Mouse (Mus musculus): Measurements from ENCODE around the gene Cxadr. TPM values are rescaled to one million over a fixed set of nuclear protein-coding genes. Genes with fewer than 3 reads are reported as not detected.
"Not testable (repeated sequence)": the region's sequence is repeated elsewhere in the genome, so short reads cannot be mapped to it uniquely, and the experiment has no call there.

Gene Cxadr
- polyA plus RNA-seq, 1 experiment from 2014 or later, result 53.7 TPM

DNA sequence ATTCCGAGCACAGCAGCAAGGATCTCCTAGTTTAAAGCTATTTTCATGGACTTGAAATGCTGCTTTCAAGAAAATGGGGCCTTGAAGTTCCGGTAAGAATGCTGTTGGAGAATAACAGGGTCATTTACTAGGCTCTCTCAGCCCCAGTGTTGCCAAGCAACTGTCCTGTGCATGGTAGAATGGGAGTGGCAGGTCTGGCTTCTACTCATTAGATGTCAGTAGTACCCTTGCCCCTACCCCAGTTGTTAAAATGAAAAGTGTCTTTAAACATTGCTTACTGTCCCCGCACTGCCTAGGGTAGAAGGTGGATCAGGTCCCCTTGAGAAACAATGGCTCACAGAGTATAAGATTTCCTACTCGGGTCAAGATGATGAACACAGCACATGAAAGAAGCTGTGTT lies 40.1 kb downstream of the Cxadr start:
- no peak for ATAC-seq
- H3K9ac ChIP-seq, result no peak overlapping the region
- no peak overlapping the region for H3K4me2 ChIP-seq (replicated peaks)
- no peaks in the 10 kb centered on the region for H3K27me3 ChIP-seq (replicated peaks)
- 0 out of 2 replicates have a peak, but pooled peaks cover 2% of the 10 kb centered on the region for H3K4me1 ChIP-seq (replicated peaks)
- no peak overlapping the region for H3K4me3 ChIP-seq (replicated peaks)
- 82% methylated on average over 4 of the region's 4 CpGs for WGBS
- H3K36me3 ChIP-seq, result no peaks in the 10 kb centered on the region
- no peaks in the 10 kb centered on the region for H3K9me3 ChIP-seq
- H3K27ac ChIP-seq, result no peak overlapping the region

DNA sequence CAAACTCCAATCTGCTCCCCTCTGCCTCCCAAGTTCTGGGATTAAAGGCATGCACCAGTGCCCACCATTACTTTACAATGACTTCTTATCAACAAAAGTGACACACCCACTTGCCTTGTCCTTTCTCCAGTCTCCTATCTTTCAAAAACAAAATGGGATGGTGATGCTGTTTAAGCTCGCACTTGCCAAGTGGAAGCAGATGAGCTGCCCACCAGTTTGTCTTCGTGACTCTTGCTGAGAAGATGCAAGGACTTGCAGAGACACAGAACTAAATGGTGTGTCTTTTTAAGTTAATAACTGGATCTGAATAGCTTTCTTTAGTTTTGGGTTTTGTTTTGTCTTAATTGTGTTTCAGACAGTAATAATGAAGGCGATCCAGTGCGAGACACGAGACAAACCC lies 41.5 kb downstream of the Cxadr start:
- H3K36me3 ChIP-seq, result no peaks in the 10 kb centered on the region
- H3K4me2 ChIP-seq (replicated peaks), result no peak overlapping the region
- no peak overlapping the region for H3K4me3 ChIP-seq (replicated peaks)
- no peak overlapping the region for H3K27ac ChIP-seq
- no peaks in the 10 kb centered on the region for H3K9me3 ChIP-seq
- H3K4me1 ChIP-seq (replicated peaks), result no peaks in the 10 kb centered on the region
- no peak for ATAC-seq
- 90% methylated on average over 5 of the region's 5 CpGs for WGBS
- no peaks in the 10 kb centered on the region for H3K27me3 ChIP-seq (replicated peaks)
- no peak overlapping the region for H3K9ac ChIP-seq

DNA sequence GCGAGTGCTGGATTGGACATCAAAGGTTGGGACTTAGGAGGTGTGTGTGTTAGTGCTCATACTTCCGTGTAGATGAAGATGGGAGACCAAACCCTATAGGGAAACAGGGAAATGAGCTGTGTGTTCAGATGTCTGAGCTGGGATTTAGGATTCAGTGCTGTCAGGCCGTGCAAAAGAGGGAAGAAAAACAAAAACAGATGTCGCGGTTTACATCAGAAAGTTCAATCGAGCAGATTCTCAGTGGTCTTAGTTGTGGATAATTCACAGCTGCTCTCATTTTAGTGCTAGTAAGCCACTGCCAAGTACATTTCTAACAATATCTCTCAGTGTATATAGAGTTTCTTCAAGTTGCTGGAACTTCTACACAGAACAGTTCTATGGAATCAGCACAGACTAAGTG lies 42.5 kb downstream of the Cxadr start:
- Histone ChIP-seq H3K36me3 (no peaks in the 10 kb centered on the region), H3K4me1 (replicated peaks) (no peaks in the 10 kb centered on the region), H3K9ac (no peak overlapping the region), H3K9me3 (no peaks in the 10 kb centered on the region), H3K4me3 (replicated peaks) (no peak overlapping the region), H3K27ac (peak overlapping the region; percentile 49; the same call in 1 of the 2 replicates), H3K27me3 (replicated peaks) (no peaks in the 10 kb centered on the region), H3K4me2 (replicated peaks) (no peak overlapping the region)
- WGBS, result 50% methylated on average over 6 of the region's 6 CpGs
- peak; percentile 48; the same call in 1 of the 2 replicates for ATAC-seq

GRCm38 (mm10) chr16:78346662-78347327 lies 45.5 kb downstream of the Cxadr start:
- Histone ChIP-seq H3K4me2 (replicated peaks) (no peak overlapping the region), H3K4me1 (replicated peaks) (no peaks in the 10 kb centered on the region), H3K36me3 (0 out of 2 replicates have a peak, but pooled peaks cover 3% of the 10 kb centered on the region), H3K9me3 (no peaks in the 10 kb centered on the region), H3K27me3 (replicated peaks) (no peaks in the 10 kb centered on the region), H3K9ac (no peak overlapping the region), H3K4me3 (replicated peaks) (no peak overlapping the region), H3K27ac (no peak overlapping the region)
- WGBS, result 78% methylated on average over 2 of the region's 2 CpGs
- ATAC-seq, result peak; percentile 34

DNA sequence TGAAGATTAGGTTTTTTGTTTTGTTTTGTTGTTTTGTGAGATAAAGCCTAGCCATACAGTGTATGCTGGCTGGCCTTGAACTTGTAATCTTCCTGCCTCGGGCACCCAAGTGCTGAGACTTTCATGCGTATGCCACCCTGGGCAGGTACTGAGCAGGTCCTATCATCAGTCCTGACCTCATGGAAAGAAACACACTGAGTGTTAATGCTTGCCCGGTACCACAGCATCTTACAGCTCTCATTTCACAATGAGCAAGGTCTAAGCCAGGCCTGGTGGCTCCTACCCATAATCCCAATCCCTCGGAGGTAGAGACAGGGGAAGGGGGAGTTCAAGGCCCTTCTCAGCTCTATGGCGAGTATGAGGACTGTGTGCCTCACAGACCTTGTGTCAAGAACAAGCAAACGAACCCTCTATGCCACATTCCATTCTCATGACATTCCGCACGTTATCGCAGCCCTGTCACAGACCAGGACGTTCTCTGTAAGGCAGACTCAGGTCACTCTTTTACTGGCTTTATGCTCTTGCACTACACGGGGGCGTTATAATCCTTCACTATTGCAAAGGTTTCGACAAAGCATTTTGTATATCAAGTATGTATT lies 46.1 kb downstream of the Cxadr start:
- Histone ChIP-seq H3K9me3 (no peaks in the 10 kb centered on the region), H3K4me3 (replicated peaks) (no peak overlapping the region), H3K27ac (no peak overlapping the region), H3K9ac (no peak overlapping the region), H3K27me3 (replicated peaks) (no peaks in the 10 kb centered on the region), H3K4me2 (replicated peaks) (no peak overlapping the region), H3K4me1 (replicated peaks) (no peaks in the 10 kb centered on the region), H3K36me3 (0 out of 2 replicates have a peak, but pooled peaks cover 3% of the 10 kb centered on the region)
- peak; percentile 66 for ATAC-seq
- WGBS, result 70% methylated on average over 13 of the region's 13 CpGs

DNA sequence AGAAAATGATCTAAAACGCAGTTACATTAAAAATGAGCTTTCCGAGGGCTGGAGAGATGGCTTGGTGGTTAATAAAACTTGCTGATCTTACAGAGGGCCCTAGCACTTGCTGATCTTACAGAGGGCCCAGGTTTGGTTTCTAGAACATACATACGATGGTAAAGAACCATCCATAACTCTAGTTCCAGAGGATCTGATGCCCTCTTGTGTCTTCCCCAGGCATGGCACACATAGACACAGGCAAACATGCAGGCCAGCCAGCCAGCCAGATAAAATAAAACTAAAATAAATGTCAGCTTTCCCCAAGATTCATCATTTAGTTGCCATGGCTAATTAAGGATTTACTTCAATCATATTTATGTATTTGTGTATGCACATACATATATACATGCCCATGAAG lies 56.5 kb downstream of the Cxadr start:
- no peak overlapping the region for H3K9ac ChIP-seq
- no peak for ATAC-seq
- no peaks in the 10 kb centered on the region for H3K27me3 ChIP-seq (replicated peaks)
- no peak overlapping the region for H3K4me2 ChIP-seq (replicated peaks)
- no peak overlapping the region for H3K27ac ChIP-seq
- no peak overlapping the region for H3K4me3 ChIP-seq (replicated peaks)
- no peaks in the 10 kb centered on the region for H3K36me3 ChIP-seq
- no peaks in the 10 kb centered on the region for H3K9me3 ChIP-seq
- no peaks in the 10 kb centered on the region for H3K4me1 ChIP-seq (replicated peaks)
- 93% methylated on average over 3 of the region's 3 CpGs for WGBS

DNA sequence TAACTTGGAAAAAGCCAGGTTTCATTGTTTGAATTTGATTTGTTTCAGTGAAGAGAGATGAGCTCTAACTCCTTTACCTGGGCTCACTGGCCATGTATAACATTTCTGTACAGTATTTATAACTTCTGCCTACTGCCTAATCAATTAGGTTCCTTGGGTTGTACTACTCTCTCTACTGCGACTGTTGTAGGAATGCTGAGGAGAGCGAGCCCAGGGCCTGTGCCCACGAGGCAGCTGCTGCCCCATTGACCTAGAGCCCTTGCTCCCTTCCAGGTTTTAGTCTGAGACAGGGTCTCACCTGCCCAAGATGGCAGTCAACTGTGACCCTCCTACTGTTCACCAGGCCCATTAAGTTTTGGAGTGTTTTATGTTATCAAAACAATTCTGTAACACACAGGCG lies 60.2 kb downstream of the Cxadr start:
- Histone ChIP-seq H3K4me1 (replicated peaks) (no peaks in the 10 kb centered on the region), H3K27me3 (replicated peaks) (no peaks in the 10 kb centered on the region), H3K4me2 (replicated peaks) (no peak overlapping the region), H3K4me3 (replicated peaks) (no peak overlapping the region), H3K27ac (no peak overlapping the region), H3K9ac (no peak overlapping the region), H3K9me3 (no peaks in the 10 kb centered on the region), H3K36me3 (peaks cover 5% of the 10 kb centered on the region; the same call in 1 of the 2 replicates)
- ATAC-seq, result no peak
- WGBS, result 88% methylated on average over 4 of the region's 4 CpGs

GRCm38 (mm10) chr16:78364554-78364953 lies 63.3 kb downstream of the Cxadr start:
- H3K36me3 ChIP-seq, ATAC-seq: not testable (repeated sequence)

GRCm38 (mm10) chr16:78371491-78372046 lies 70.3 kb downstream of the Cxadr start:
- H3K9me3 ChIP-seq, result no peaks in the 10 kb centered on the region
- H3K27me3 ChIP-seq (replicated peaks), result no peaks in the 10 kb centered on the region
- H3K4me2 ChIP-seq (replicated peaks), result no peak overlapping the region
- H3K9ac ChIP-seq, result no peak overlapping the region
- no peak overlapping the region for H3K4me3 ChIP-seq (replicated peaks)
- peaks cover 2% of the 10 kb centered on the region for H3K36me3 ChIP-seq
- no peaks in the 10 kb centered on the region for H3K4me1 ChIP-seq (replicated peaks)
- no peak for ATAC-seq
- no peak overlapping the region for H3K27ac ChIP-seq
- 64% methylated on average over 7 of the region's 7 CpGs for WGBS

More at GRCm38 (mm10) chr16:78364554-78364953, 63.3 kb downstream of the Cxadr start:
- not testable (repeated sequence) for H3K4me1 ChIP-seq (replicated peaks); H3K9me3 ChIP-seq; H3K4me3 ChIP-seq (replicated peaks); H3K4me2 ChIP-seq (replicated peaks); H3K27ac ChIP-seq; H3K9ac ChIP-seq; H3K27me3 ChIP-seq (replicated peaks)
- WGBS, result 96% methylated on average over 9 of the region's 9 CpGs

DNA sequence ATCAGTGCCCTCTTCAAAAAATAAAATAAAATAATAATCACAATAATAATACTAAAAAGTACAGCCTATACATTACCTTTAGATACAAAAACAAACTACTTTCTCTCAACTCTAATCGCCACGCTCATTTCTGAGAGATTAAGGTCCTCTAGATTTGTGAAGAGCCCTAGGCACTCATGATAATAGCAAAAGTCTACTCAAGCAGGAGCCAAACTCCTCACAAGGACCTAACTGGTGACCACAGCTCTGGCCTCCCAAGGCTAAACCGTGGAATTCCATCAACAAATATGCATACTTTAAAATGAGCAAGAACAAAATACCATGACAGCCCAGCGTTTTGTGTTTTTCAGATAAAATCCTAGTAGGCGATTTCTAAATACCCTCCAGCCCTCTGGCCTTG lies 71.5 kb downstream of the Cxadr start:
- Histone ChIP-seq H3K4me1 (replicated peaks) (no peaks in the 10 kb centered on the region), H3K9me3 (no peaks in the 10 kb centered on the region), H3K27ac (no peak overlapping the region), H3K36me3 (no peaks in the 10 kb centered on the region; the same call in none of the 2 replicates), H3K9ac (no peak overlapping the region), H3K4me2 (replicated peaks) (no peak overlapping the region), H3K4me3 (replicated peaks) (no peak overlapping the region), H3K27me3 (replicated peaks) (no peaks in the 10 kb centered on the region)
- ATAC-seq, result no peak
- WGBS, result 88% methylated on average over 5 of the region's 5 CpGs

DNA sequence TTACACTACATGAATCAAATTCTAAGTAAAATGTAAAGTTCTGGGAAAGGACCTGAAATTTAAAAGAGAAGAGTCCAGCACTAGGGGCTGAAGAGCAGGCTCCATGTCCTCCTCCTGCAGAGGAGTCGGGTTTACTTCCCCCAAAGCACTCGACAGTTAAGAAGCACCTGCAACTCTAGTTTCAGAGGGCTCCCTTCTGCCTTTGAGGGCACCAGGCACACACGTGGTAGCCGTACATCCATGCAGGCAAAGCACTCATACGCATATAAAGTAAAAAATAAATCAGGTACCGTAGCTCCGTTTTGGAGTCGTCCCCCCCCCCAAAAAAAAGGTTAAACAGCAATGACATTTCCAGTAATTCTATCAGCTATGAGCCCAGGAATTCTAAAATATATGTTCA lies 72.5 kb downstream of the Cxadr start:
- H3K9ac ChIP-seq, result no peak overlapping the region
- no peak for ATAC-seq
- H3K4me3 ChIP-seq (replicated peaks), result no peak overlapping the region
- H3K4me2 ChIP-seq (replicated peaks), result no peak overlapping the region
- H3K27ac ChIP-seq, result no peak overlapping the region
- H3K36me3 ChIP-seq, result no peaks in the 10 kb centered on the region; the same call in 1 of the 2 replicates
- WGBS, result 80% methylated on average over 8 of the region's 8 CpGs
- H3K9me3 ChIP-seq, result no peaks in the 10 kb centered on the region
- H3K27me3 ChIP-seq (replicated peaks), result no peaks in the 10 kb centered on the region
- H3K4me1 ChIP-seq (replicated peaks), result no peaks in the 10 kb centered on the region

- H3K4me1 ChIP-seq (replicated peaks), result no peaks in the 10 kb centered on the region
- H3K36me3 ChIP-seq, result no peaks in the 10 kb centered on the region
- peak overlapping the region; percentile 93 for H3K4me3 ChIP-seq (replicated peaks)
- 41% methylated on average over 10 of the region's 10 CpGs for WGBS
- no peak overlapping the region for H3K27ac ChIP-seq
- peak overlapping the region; percentile 28; the same call in 1 of the 2 replicates for H3K9ac ChIP-seq
- peak overlapping the region; percentile 73 for H3K4me2 ChIP-seq (replicated peaks)
- H3K27me3 ChIP-seq (replicated peaks), result no peaks in the 10 kb centered on the region
- no peaks in the 10 kb centered on the region for H3K9me3 ChIP-seq
- ATAC-seq, result no peak
Observed at GRCm38 (mm10) chr16:78375222-78375621, 73.9 kb downstream of the Cxadr start.

All from intestine, embryonic 15.5 days (tissue).